Mouse (Mus musculus) urinary bladder, postnatal 25 days (tissue): ENCODE results near the gene Nup188.
A peak's percentile ranks its signal among the peaks of the same experiment; 100 is the strongest.

ENCODE experiments used
- DNase-seq: peaks from one replicate; pipeline ENCODE4 v3.0.0; 2022; ENCODE audit warnings: low spot score

Nup188 gene

GRCm38 (mm10) chr2:30351149-30351548 is 65.0 kb downstream of the Nup188 start:
- DNase-seq: no peak

- no peak for DNase-seq
Observed at GRCm38 (mm10) chr2:30355861-30356260, 69.7 kb downstream of the Nup188 start.

GRCm38 (mm10) chr2:30356266-30356665 is 70.1 kb downstream of the Nup188 start:
- DNase-seq: no peak

GRCm38 (mm10) chr2:30356906-30357305 is 70.7 kb downstream of the Nup188 start:
- DNase-seq: no peak

- DNase-seq: peak; percentile 56
Observed at GRCm38 (mm10) chr2:30357552-30358510, 71.6 kb downstream of the Nup188 start.

- DNase-seq: peak; percentile 91
Observed at GRCm38 (mm10) chr2:30358533-30359531, 72.6 kb downstream of the Nup188 start, which contains the start of gene Sh3glb2. Sh3glb2 (minus strand) TSS chr2:30359337.

- DNase-seq: no peak
Observed at GRCm38 (mm10) chr2:30360626-30361025, 74.4 kb downstream of the Nup188 start.

GRCm38 (mm10) chr2:30362865-30363264 is 76.7 kb downstream of the Nup188 start:
- no peak for DNase-seq

- peak; percentile 95 for DNase-seq
Observed at GRCm38 (mm10) chr2:30363773-30364650, 77.8 kb downstream of the Nup188 start, which contains the start of gene Miga2. Miga2 (plus strand) TSS chr2:30364233.

- DNase-seq: no peak
Observed at GRCm38 (mm10) chr2:30365281-30366069, 79.3 kb downstream of the Nup188 start.

GRCm38 (mm10) chr2:30366203-30366602 is 80.0 kb downstream of the Nup188 start:
- no peak for DNase-seq

- DNase-seq: no peak
Observed at GRCm38 (mm10) chr2:30371544-30371943, 85.3 kb downstream of the Nup188 start.

- no peak for DNase-seq
Observed at GRCm38 (mm10) chr2:30372726-30373125, 86.5 kb downstream of the Nup188 start.

- DNase-seq: no peak
Observed at GRCm38 (mm10) chr2:30375893-30376292, 89.7 kb downstream of the Nup188 start.

GRCm38 (mm10) chr2:30377721-30378120 is 91.5 kb downstream of the Nup188 start:
- DNase-seq: no peak

GRCm38 (mm10) chr2:30379307-30379706 is 93.1 kb downstream of the Nup188 start:
- DNase-seq: no peak

GRCm38 (mm10) chr2:30380564-30381376 is 94.6 kb downstream of the Nup188 start:
- DNase-seq: no peak

- no peak for DNase-seq
Observed at GRCm38 (mm10) chr2:30381377-30381725, 95.2 kb downstream of the Nup188 start.

GRCm38 (mm10) chr2:30384814-30385213 is 98.6 kb downstream of the Nup188 start:
- no peak for DNase-seq

- no peak for DNase-seq
Observed at GRCm38 (mm10) chr2:30385591-30385990, 99.4 kb downstream of the Nup188 start.
